Comparison of ENCODE assay signal across 23 mouse cellular contexts in genomic region chr3:110356822-110357594, GRCm38 (mm10).
DNase-seq lines count a peak whose midpoint lies in the region; ATAC-seq and TF ChIP-seq lines count a peak whose summit lies in the region.
"Had no signal": no experiment of that assay in that cellular context is flagged by ENCODE, and none has a peak within 500 bp of the region (broad histone marks: within the 10 kb centered on the region; RNA-seq: fewer than 3 reads in every experiment).

No protein-coding gene starts in this region.

- H3K27ac ChIP-seq in forebrain, embryonic 11.5 days (ENCODE audit: low read depth, low read length) = no peak overlapping the region
- no peak overlapping the region for H3K27ac ChIP-seq in forebrain, postnatal 0 days (ENCODE audit: low read depth, low read length)
- H3K27ac ChIP-seq in forebrain, embryonic 14.5 days (ENCODE audit: low read depth, low read length) = no peak overlapping the region
- H3K27ac ChIP-seq in forebrain, embryonic 16.5 days (ENCODE audit: low read length) = no peak overlapping the region
- H3K27ac ChIP-seq: embryonic facial prominence, embryonic 10.5 days; embryonic facial prominence, embryonic 12.5 days had no signal

- no peak for DNase-seq in forebrain, embryonic 11.5 days (ENCODE audit: low spot score)
- DNase-seq in forebrain, postnatal 0 days = no peak
- DNase-seq in brain, embryonic 14.5 days (ENCODE audit: low read depth) = peak; percentile 53
- DNase-seq in forebrain, embryonic 14.5 days (ENCODE audit: low spot score) = peak; percentile 14
- no peak for DNase-seq in lung, adult 2 months
- DNase-seq in spleen, adult 18-20 months = no peak
- DNase-seq: adrenal gland, adult 2 months; adrenal gland, postnatal 10 days; adrenal gland, postnatal 25 days; B cell, adult 2 months; cerebellum, adult 11-12 months; cerebellum, adult 2 months; cerebellum, adult 9-10 months; cerebellum, postnatal 10 days; cerebellum, postnatal 25 days had no signal

- no peak for TF ChIP-seq POLR2A in brain, embryonic 14.5 days (IDR thresholded peaks at IDR 0.05; ENCODE audit: borderline replicate concordance, extremely low read depth, insufficient read depth, insufficient read length, poor library complexity, severe bottlenecking)
- TF ChIP-seq POLR2A in lung, adult 2 months (IDR thresholded peaks at IDR 0.05; ENCODE audit: borderline replicate concordance, extremely low read depth, low read depth, low read length) = no peak

- H3K4me3 ChIP-seq in forebrain, embryonic 11.5 days (ENCODE audit: low read depth, low read length) = no peak overlapping the region
- no peak overlapping the region for H3K4me3 ChIP-seq in forebrain, postnatal 0 days (ENCODE audit: low read depth, low read length)
- H3K4me3 ChIP-seq in forebrain, embryonic 14.5 days (ENCODE audit: low read depth, low read length) = no peak overlapping the region
- H3K4me3 ChIP-seq in forebrain, embryonic 16.5 days (replicated peaks; ENCODE audit: low read length) = no peak overlapping the region
- no peak overlapping the region for H3K4me3 ChIP-seq in lung, adult 2 months (replicated peaks; ENCODE audit: extremely low read depth, low read depth, low read length)
- H3K4me3 ChIP-seq: embryonic facial prominence, embryonic 10.5 days; embryonic facial prominence, embryonic 12.5 days had no signal

- no peak overlapping the region for H3K4me2 ChIP-seq in forebrain, embryonic 11.5 days (ENCODE audit: low read depth, low read length, severe bottlenecking)
- no peak overlapping the region for H3K4me2 ChIP-seq in forebrain, postnatal 0 days (ENCODE audit: low read depth)
- H3K4me2 ChIP-seq in forebrain, embryonic 14.5 days (ENCODE audit: low read length) = no peak overlapping the region
- no peak overlapping the region for H3K4me2 ChIP-seq in forebrain, embryonic 16.5 days (ENCODE audit: low read length)
- H3K4me2 ChIP-seq: embryonic facial prominence, embryonic 12.5 days had no signal

- H3K4me1 ChIP-seq in forebrain, embryonic 11.5 days (replicated peaks; ENCODE audit: control insufficient read depth, insufficient read depth, low read length) = no peaks in the 10 kb centered on the region
- no peaks in the 10 kb centered on the region for H3K4me1 ChIP-seq in forebrain, postnatal 0 days (ENCODE audit: insufficient read depth)
- H3K4me1 ChIP-seq in forebrain, embryonic 14.5 days (ENCODE audit: control insufficient read depth, insufficient read depth, low read length) = no peaks in the 10 kb centered on the region
- no peaks in the 10 kb centered on the region for H3K4me1 ChIP-seq in forebrain, embryonic 16.5 days (replicated peaks; ENCODE audit: control insufficient read depth, insufficient read depth, low read length)
- H3K4me1 ChIP-seq in lung, adult 2 months (ENCODE audit: control insufficient read depth, insufficient read depth, low read length) = no peaks in the 10 kb centered on the region
- H3K4me1 ChIP-seq: embryonic facial prominence, embryonic 10.5 days; embryonic facial prominence, embryonic 12.5 days had no signal

- peak; percentile 39; the same call in 1 of the 2 replicates for ATAC-seq in forebrain, embryonic 11.5 days (replicated peaks; ENCODE audit: low FRiP score)
- no peak for ATAC-seq in forebrain, postnatal 0 days
- ATAC-seq in forebrain, embryonic 14.5 days = peak; percentile 18; the same call in 1 of the 2 replicates
- ATAC-seq in forebrain, embryonic 16.5 days = peak; percentile 50; the same call in 1 of the 2 replicates
- ATAC-seq: activated CD4-positive, CD25-positive, alpha-beta regulatory T cell, adult 4 months; CD4-positive, CD25-positive, alpha-beta regulatory T cell, adult 4 months; Patski had no signal

- H3K27me3 ChIP-seq in forebrain, embryonic 11.5 days (ENCODE audit: control insufficient read depth, insufficient read depth, low read length) = no peaks in the 10 kb centered on the region
- no peaks in the 10 kb centered on the region for H3K27me3 ChIP-seq in forebrain, postnatal 0 days (ENCODE audit: insufficient read depth, low read length)
- no peaks in the 10 kb centered on the region for H3K27me3 ChIP-seq in forebrain, embryonic 14.5 days (replicated peaks; ENCODE audit: control insufficient read depth, insufficient read depth, low read length)
- H3K27me3 ChIP-seq in forebrain, embryonic 16.5 days (replicated peaks; ENCODE audit: control insufficient read depth, insufficient read depth, low read length) = no peaks in the 10 kb centered on the region
- H3K27me3 ChIP-seq: CH12.LX; embryonic facial prominence, embryonic 12.5 days had no signal

- WGBS in forebrain, embryonic 11.5 days = 77% methylated on average over 8 of the region's 8 CpGs
- 49% methylated on average over 8 of the region's 8 CpGs for WGBS in forebrain, postnatal 0 days
- 54% methylated on average over 8 of the region's 8 CpGs for WGBS in forebrain, embryonic 14.5 days
- WGBS in forebrain, embryonic 16.5 days = 52% methylated on average over 8 of the region's 8 CpGs
- WGBS in lung, adult 2 months = 77% methylated on average over 8 of the region's 8 CpGs

- no peak for TF ChIP-seq CTCF in forebrain, postnatal 0 days (IDR thresholded peaks at IDR 0.05; ENCODE audit: low read depth)
- TF ChIP-seq CTCF in brain, embryonic 14.5 days (IDR thresholded peaks at IDR 0.05; ENCODE audit: borderline replicate concordance, extremely low read depth, insufficient read depth, insufficient read length) = no peak
- TF ChIP-seq CTCF in lung, adult 2 months (IDR thresholded peaks at IDR 0.05; ENCODE audit: insufficient read depth, low read length) = no peak

- no peak overlapping the region for H3K9ac ChIP-seq in forebrain, embryonic 11.5 days (ENCODE audit: low read length)
- no peak overlapping the region for H3K9ac ChIP-seq in forebrain, postnatal 0 days
- H3K9ac ChIP-seq in forebrain, embryonic 14.5 days (ENCODE audit: low read length) = no peak overlapping the region
- H3K9ac ChIP-seq in forebrain, embryonic 16.5 days (replicated peaks; ENCODE audit: low read depth, low read length) = no peak overlapping the region
- H3K9ac ChIP-seq: embryonic facial prominence, embryonic 12.5 days had no signal

- H3K36me3 ChIP-seq in forebrain, embryonic 11.5 days (ENCODE audit: control insufficient read depth, insufficient read depth, low read length) = no peaks in the 10 kb centered on the region
- no peaks in the 10 kb centered on the region for H3K36me3 ChIP-seq in forebrain, postnatal 0 days (ENCODE audit: insufficient read depth)
- H3K36me3 ChIP-seq in forebrain, embryonic 14.5 days (ENCODE audit: control insufficient read depth, insufficient read depth, low read length) = no peaks in the 10 kb centered on the region
- H3K36me3 ChIP-seq in forebrain, embryonic 16.5 days (ENCODE audit: control insufficient read depth, insufficient read depth) = no peaks in the 10 kb centered on the region
- H3K36me3 ChIP-seq: embryonic facial prominence, embryonic 10.5 days; embryonic facial prominence, embryonic 12.5 days; G1E had no signal

- no peaks in the 10 kb centered on the region for H3K9me3 ChIP-seq in forebrain, embryonic 11.5 days (ENCODE audit: control insufficient read depth, low read length)
- no peaks in the 10 kb centered on the region for H3K9me3 ChIP-seq in forebrain, postnatal 0 days (ENCODE audit: low read length)
- no peaks in the 10 kb centered on the region for H3K9me3 ChIP-seq in forebrain, embryonic 14.5 days (replicated peaks; ENCODE audit: control insufficient read depth, low read length)
- no peaks in the 10 kb centered on the region for H3K9me3 ChIP-seq in forebrain, embryonic 16.5 days (ENCODE audit: control insufficient read depth, low read length)
- H3K9me3 ChIP-seq: embryonic facial prominence, embryonic 10.5 days; embryonic facial prominence, embryonic 12.5 days had no signal

Comparison
In these comparisons a context has a peak if more than half of its experiments do, and no peak if none do; other contexts are left out.
1. DNase-seq: peak in brain, embryonic 14.5 days (single experiment) and forebrain, embryonic 14.5 days (single experiment); none in forebrain, embryonic 11.5 days (single experiment), forebrain, postnatal 0 days (single experiment), lung, adult 2 months (single experiment) and spleen, adult 18-20 months (0 of 2).